Mouse (Mus musculus): Measurements from ENCODE around the gene Bnip2. TPM values are rescaled to one million over a fixed set of nuclear protein-coding genes. Genes with fewer than 3 reads are reported as not detected.
A peak's percentile ranks its signal among the peaks of the same experiment; 100 is the strongest.

Bnip2 gene
- polyA plus RNA-seq, 1 experiment = 5.7 TPM

DNA sequence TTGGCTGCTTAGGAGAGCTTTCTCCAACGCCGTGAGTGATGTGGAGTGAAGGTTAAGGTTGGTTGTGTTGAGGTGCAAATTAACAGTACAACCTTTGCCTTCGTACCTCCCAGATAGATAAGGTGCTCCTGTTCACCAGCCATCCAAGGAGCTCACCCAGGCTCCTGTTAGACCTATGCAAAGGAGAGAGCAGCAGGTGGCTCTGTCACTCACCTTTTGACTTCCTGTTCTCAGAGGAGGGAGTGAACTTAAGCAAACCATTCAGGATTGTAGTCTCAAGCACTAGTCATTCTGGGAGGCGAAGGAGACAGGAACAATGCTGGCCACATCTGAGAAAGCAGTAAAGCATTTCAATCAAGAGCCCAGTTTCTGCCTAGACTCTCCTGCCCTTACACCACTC lies 47.4 kb downstream of the Bnip2 start:
- Histone ChIP-seq H3K4me3 (ENCODE audit: low read depth, low read length) (no peak overlapping the region), H3K27me3 (ENCODE audit: control insufficient read depth, insufficient read depth, low read length) (no peaks in the 10 kb centered on the region), H3K36me3 (ENCODE audit: control insufficient read depth, insufficient read depth, low read length) (peaks cover 10% of the 10 kb centered on the region), H3K4me1 (ENCODE audit: control insufficient read depth, insufficient read depth, insufficient read length, low read length) (peaks cover 6% of the 10 kb centered on the region; the same call in 1 of the 2 replicates), H3K27ac (ENCODE audit: insufficient read depth, low read depth, low read length) (peak overlapping the region; percentile 89)
- TF ChIP-seq POLR2A (IDR thresholded peaks at IDR 0.05; ENCODE audit: low read depth, low read length) (no peak; the same call in 1 of the 2 replicates), CTCF (IDR thresholded peaks at IDR 0.05; ENCODE audit: extremely low read depth, insufficient read length, insufficient replicate concordance, low read depth, low read length) (peak; percentile 17; the same call in 1 of the 2 replicates)
- 27% methylated on average over 4 of the region's 4 CpGs for WGBS

DNA sequence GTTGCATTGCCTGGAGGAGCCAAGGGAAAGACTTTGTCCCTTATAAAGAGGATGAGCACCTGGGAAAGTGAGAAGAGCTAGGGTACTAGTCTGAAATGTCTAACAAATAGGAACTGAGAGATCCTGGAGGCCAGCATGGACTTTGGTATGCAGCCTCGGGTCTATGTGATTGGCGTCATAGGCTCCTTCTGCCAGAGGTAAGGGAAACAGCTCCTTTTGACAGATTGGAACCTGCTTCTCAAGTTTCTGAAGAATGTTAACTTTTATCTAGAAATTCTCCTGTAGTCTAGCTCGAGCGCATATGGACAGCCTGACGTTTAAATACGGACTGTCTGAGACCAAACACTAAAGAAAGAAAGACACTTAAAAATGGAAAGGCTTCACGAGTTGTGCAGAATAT lies 48.7 kb downstream of the Bnip2 start, which contains the start of gene Gcnt3:
Gene Gcnt3, minus strand, starts transcription at position 101 of the 400 bp plus-strand sequence.
- no peaks in the 10 kb centered on the region for H3K27me3 ChIP-seq (ENCODE audit: control insufficient read depth, insufficient read depth, low read length)
- H3K4me1 ChIP-seq (ENCODE audit: control insufficient read depth, insufficient read depth, insufficient read length, low read length) = peaks cover 7% of the 10 kb centered on the region; the same call in 1 of the 2 replicates
- peak within 1 kb of the TSS; percentile 89 for H3K27ac ChIP-seq (ENCODE audit: insufficient read depth, low read depth, low read length)
- no peak within 1 kb of the TSS for H3K4me3 ChIP-seq (ENCODE audit: low read depth, low read length)
- TF ChIP-seq POLR2A (IDR thresholded peaks at IDR 0.05; ENCODE audit: low read depth, low read length) (no peak), CTCF (IDR thresholded peaks at IDR 0.05; ENCODE audit: extremely low read depth, insufficient read length, insufficient replicate concordance, low read depth, low read length) (no peak)
- H3K36me3 ChIP-seq (ENCODE audit: control insufficient read depth, insufficient read depth, low read length) = peaks cover 10% of the 10 kb centered on the region
- 40% methylated on average over 7 of the region's 7 CpGs for WGBS

DNA sequence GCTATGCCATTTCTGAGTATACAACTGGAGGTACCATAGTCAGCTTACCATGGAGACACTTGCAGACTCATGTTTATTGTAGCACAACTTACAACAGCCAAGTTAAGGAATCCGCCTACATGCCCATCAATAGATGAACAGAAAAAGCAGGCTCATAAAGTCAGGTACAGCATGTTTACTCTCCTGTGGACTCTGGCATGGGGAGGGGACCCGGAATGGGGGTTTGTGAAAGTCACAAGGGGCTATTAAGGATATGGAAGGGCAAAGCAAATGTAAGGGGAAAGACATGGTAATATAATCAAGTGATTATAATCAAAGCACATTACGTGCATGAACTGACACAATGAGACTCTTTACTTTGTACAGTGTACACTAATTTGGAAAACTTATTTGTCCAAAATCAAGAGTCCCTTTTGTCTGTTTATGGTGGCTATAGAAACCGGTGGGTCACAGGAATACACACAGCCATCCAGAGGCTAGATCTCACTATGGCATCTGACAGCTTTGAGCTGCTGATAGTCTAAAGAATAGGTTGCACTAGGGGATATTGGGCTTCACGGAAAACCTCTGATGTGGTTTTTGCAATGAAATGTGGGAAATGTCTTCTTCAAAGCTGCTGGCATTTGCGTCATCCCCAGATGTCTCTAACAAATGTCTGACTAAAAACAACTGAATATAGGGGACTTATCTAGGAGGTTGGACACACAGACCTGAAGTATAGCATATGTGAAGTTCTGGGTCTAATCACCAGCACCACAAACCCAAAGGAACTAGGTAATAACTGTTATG lies 50.5 kb downstream of the Bnip2 start:
- peaks cover 21% of the 10 kb centered on the region for H3K4me1 ChIP-seq (ENCODE audit: control insufficient read depth, insufficient read depth, insufficient read length, low read length)
- H3K27ac ChIP-seq (ENCODE audit: insufficient read depth, low read depth, low read length) = no peak overlapping the region
- no peak overlapping the region for H3K4me3 ChIP-seq (ENCODE audit: low read depth, low read length)
- peaks cover 2% of the 10 kb centered on the region; the same call in 1 of the 2 replicates for H3K36me3 ChIP-seq (ENCODE audit: control insufficient read depth, insufficient read depth, low read length)
- no peak for TF ChIP-seq CTCF (IDR thresholded peaks at IDR 0.05; ENCODE audit: extremely low read depth, insufficient read length, insufficient replicate concordance, low read depth, low read length)
- no peak for TF ChIP-seq POLR2A (IDR thresholded peaks at IDR 0.05; ENCODE audit: low read depth, low read length)
- 40% methylated on average over 6 of the region's 6 CpGs for WGBS
- H3K27me3 ChIP-seq (ENCODE audit: control insufficient read depth, insufficient read depth, low read length) = no peaks in the 10 kb centered on the region

DNA sequence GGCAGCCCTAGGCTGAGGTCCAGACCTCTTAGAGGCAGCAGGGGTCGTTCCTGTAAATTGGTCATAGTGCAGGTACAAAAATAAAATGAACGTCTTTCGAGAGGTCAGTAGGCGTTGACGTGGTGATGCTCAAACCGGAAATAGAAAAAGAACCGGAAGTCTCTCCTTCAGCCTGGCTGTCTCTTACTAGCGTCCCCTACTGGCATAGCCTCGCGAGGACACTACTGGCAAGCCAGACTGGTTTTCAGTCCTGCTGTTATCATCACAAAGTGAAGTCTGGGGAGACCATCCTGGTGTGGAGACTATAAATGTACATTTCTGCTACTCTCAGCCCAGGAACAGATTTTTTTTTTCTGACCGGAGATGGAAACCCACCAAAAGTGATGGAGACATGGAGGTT lies 51.3 kb downstream of the Bnip2 start:
- Histone ChIP-seq H3K27ac (ENCODE audit: insufficient read depth, low read depth, low read length) (no peak overlapping the region), H3K36me3 (ENCODE audit: control insufficient read depth, insufficient read depth, low read length) (no peaks in the 10 kb centered on the region)
- WGBS = 89% methylated on average over 11 of the region's 11 CpGs

DNA sequence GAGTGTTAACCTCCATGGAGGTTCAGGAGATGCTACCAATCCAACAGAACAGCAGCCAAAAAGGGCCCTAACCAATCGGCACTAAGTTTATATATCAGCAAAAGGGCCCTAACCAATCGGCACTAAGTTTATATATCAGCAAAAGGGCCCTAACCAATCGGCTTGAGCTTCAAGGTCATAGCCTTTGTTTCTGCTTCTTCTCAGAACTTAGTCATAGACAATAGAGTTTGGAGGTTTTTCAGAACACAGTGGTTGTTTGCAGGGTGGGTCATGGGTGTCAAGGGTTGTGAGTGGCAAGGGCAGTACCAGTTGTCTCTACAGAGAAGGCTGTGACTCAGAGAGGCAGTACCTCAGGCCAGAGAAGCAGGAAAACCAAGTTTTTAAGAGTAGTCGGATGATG lies 52.9 kb downstream of the Bnip2 start:
- 88% methylated on average over 4 of the region's 4 CpGs for WGBS
- Histone ChIP-seq H3K4me3 (ENCODE audit: low read depth, low read length) (no peak overlapping the region), H3K4me1 (ENCODE audit: control insufficient read depth, insufficient read depth, insufficient read length, low read length) (peaks cover 32% of the 10 kb centered on the region), H3K36me3 (ENCODE audit: control insufficient read depth, insufficient read depth, low read length) (no peaks in the 10 kb centered on the region), H3K27me3 (ENCODE audit: control insufficient read depth, insufficient read depth, low read length) (no peaks in the 10 kb centered on the region), H3K27ac (ENCODE audit: insufficient read depth, low read depth, low read length) (no peak overlapping the region)
- TF ChIP-seq CTCF (IDR thresholded peaks at IDR 0.05; ENCODE audit: extremely low read depth, insufficient read length, insufficient replicate concordance, low read depth, low read length) = no peak
- no peak for TF ChIP-seq POLR2A (IDR thresholded peaks at IDR 0.05; ENCODE audit: low read depth, low read length)

More for the DNA sequence above, 51.3 kb downstream of the Bnip2 start:
- TF ChIP-seq CTCF (IDR thresholded peaks at IDR 0.05; ENCODE audit: extremely low read depth, insufficient read length, insufficient replicate concordance, low read depth, low read length) (no peak), POLR2A (IDR thresholded peaks at IDR 0.05; ENCODE audit: low read depth, low read length) (no peak)
- H3K4me1 ChIP-seq (ENCODE audit: control insufficient read depth, insufficient read depth, insufficient read length, low read length) = peaks cover 24% of the 10 kb centered on the region
- H3K27me3 ChIP-seq (ENCODE audit: control insufficient read depth, insufficient read depth, low read length) = no peaks in the 10 kb centered on the region
- no peak overlapping the region for H3K4me3 ChIP-seq (ENCODE audit: low read depth, low read length)

DNA sequence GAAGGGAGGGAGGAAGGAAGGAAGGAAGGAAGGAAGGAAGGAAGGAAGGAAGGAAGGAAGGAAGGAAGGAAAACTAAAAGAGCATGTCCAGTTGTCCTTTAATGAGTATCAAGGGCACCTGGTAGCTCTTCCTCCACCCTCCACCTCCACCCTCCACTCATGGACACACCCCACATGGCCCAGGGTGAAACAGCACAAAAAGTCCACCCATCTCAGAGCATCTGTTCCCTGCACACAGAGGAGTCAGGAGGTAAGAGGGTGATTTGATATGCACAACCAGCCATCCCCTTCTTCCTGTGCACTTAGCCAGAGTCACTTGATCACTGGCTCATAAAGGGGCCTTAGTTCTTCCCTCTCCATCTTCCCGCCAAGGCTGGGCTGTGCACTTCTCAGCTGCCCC lies 53.7 kb downstream of the Bnip2 start:
- TF ChIP-seq CTCF (IDR thresholded peaks at IDR 0.05; ENCODE audit: extremely low read depth, insufficient read length, insufficient replicate concordance, low read depth, low read length) = no peak
- TF ChIP-seq POLR2A (IDR thresholded peaks at IDR 0.05; ENCODE audit: low read depth, low read length) = no peak
- Histone ChIP-seq H3K27ac (ENCODE audit: insufficient read depth, low read depth, low read length) (peak overlapping the region; percentile 90; the same call in 1 of the 2 replicates), H3K27me3 (ENCODE audit: control insufficient read depth, insufficient read depth, low read length) (no peaks in the 10 kb centered on the region), H3K36me3 (ENCODE audit: control insufficient read depth, insufficient read depth, low read length) (no peaks in the 10 kb centered on the region), H3K4me3 (ENCODE audit: low read depth, low read length) (no peak overlapping the region), H3K4me1 (ENCODE audit: control insufficient read depth, insufficient read depth, insufficient read length, low read length) (peaks cover 35% of the 10 kb centered on the region)
- WGBS = 92% methylated on average over 1 of the region's 1 CpGs

DNA sequence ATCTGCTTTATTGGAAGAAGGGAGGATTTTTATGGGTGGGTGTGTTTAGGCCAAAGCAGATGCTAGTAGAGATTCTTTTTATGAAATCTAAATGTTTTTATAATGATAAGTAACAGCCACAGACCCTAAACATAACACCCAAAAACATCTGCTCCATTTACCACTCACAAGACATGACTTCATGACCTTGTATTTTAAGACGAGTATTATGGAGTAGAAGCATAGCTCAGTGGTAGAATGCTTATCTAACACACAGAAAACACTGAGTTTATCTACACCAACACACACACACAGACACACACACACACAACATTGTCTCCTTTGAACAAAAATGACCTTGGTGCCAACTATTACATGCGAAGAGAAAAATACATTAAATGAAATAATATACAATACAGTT lies 55.6 kb downstream of the Bnip2 start:
- WGBS = 63% methylated on average over 2 of the region's 2 CpGs
- Histone ChIP-seq H3K4me1 (ENCODE audit: control insufficient read depth, insufficient read depth, insufficient read length, low read length) (peaks cover 47% of the 10 kb centered on the region), H3K27ac (ENCODE audit: insufficient read depth, low read depth, low read length) (no peak overlapping the region), H3K36me3 (ENCODE audit: control insufficient read depth, insufficient read depth, low read length) (no peaks in the 10 kb centered on the region), H3K27me3 (ENCODE audit: control insufficient read depth, insufficient read depth, low read length) (no peaks in the 10 kb centered on the region), H3K4me3 (ENCODE audit: low read depth, low read length) (no peak overlapping the region)
- TF ChIP-seq CTCF (IDR thresholded peaks at IDR 0.05; ENCODE audit: extremely low read depth, insufficient read length, insufficient replicate concordance, low read depth, low read length) (no peak), POLR2A (IDR thresholded peaks at IDR 0.05; ENCODE audit: low read depth, low read length) (no peak)

Data from small intestine, adult 2 months (tissue).